Mouse (Mus musculus) midbrain, embryonic 11.5 days (tissue): ENCODE results near the gene Cd69. TPM values are rescaled to one million over a fixed set of nuclear protein-coding genes. Genes with fewer than 3 reads are reported as not detected.

Source experiments
- ATAC-seq: fragments of 200-750 bp; cut with Nextera tagmentation; 2 replicates; pipeline ENCODE4 v1.8.0; 2017; ENCODE audit warnings: moderate TSS enrichment, moderate library complexity; ENCODE audit not compliant: low FRiP score
- DNase-seq: peaks from one replicate; pipeline ENCODE4 v3.0.0; 2015; ENCODE audit warnings: low spot score; ENCODE audit errors: missing footprints
- H3K27ac ChIP-seq: fragments of 300-500 bp; sonication (generic); 2 replicates; pipeline ENCODE4 v1.5.1; 2014; ENCODE audit warnings: low read depth, low read length
- H3K27me3 ChIP-seq: fragments of 300-500 bp; sonication (generic); 2 replicates; pipeline ENCODE4 v1.6.1; 2014; ENCODE audit warnings: mild to moderate bottlenecking, low read length, moderate library complexity, mixed read lengths; ENCODE audit not compliant: control insufficient read depth, insufficient read depth
- H3K36me3 ChIP-seq: fragments of 300-500 bp; sonication (generic); 2 replicates; pipeline ENCODE4 v1.6.1; 2014; ENCODE audit warnings: mild to moderate bottlenecking, low read length, moderate library complexity, mixed read lengths; ENCODE audit not compliant: control insufficient read depth, insufficient read depth
- H3K4me1 ChIP-seq: fragments of 300-500 bp; sonication (generic); 2 replicates; pipeline ENCODE4 v1.6.1; 2014; ENCODE audit warnings: low read length; ENCODE audit not compliant: control insufficient read depth, insufficient read depth
- H3K4me2 ChIP-seq: fragments of 300-500 bp; sonication (generic); 2 replicates; pipeline ENCODE4 v1.6.1; 2014; ENCODE audit warnings: mild to moderate bottlenecking, moderate library complexity
- H3K4me3 ChIP-seq: fragments of 300-500 bp; sonication (generic); 2 replicates; pipeline ENCODE4 v1.5.1; 2014; ENCODE audit warnings: low read depth, low read length
- H3K9ac ChIP-seq: fragments of 300-500 bp; sonication (generic); 2 replicates; pipeline ENCODE4 v1.6.1; 2014; ENCODE audit warnings: low read length
- H3K9me3 ChIP-seq: fragments of 300-500 bp; sonication (generic); 2 replicates; pipeline ENCODE4 v1.6.1; 2016; ENCODE audit warnings: low read length; ENCODE audit not compliant: control insufficient read depth
- WGBS: fragments of 180-500 bp; shearing (Covaris S2); extraction: QIAGEN DNeasy Blood & Tissue Kit; methylation state at CpG from one replicate; pipeline ENCODE4 v1.1.7; 2014; 5-methylcytosine and 5-hydroxymethylcytosine counted together
- polyA plus RNA-seq: library from polyadenylated mRNA; unstranded; fragments of >200 nt; fragmentation: Nextera tagmentation; extraction: Ambion mirVana; gene quantifications from 2 replicates; pipeline ENCODE4 v1.2.1, GENCODE M21; 2014

Cd69 gene
- polyA plus RNA-seq, 1 experiment from 2014 or later, result not detected

- Histone ChIP-seq H3K27ac (no peak overlapping the region), H3K27me3 (no peaks in the 10 kb centered on the region), H3K36me3 (no peaks in the 10 kb centered on the region), H3K4me2 (no peak overlapping the region), H3K4me3 (no peak overlapping the region), H3K9me3 (no peaks in the 10 kb centered on the region), H3K4me1 (no peaks in the 10 kb centered on the region), H3K9ac (no peak overlapping the region)
- no peak for ATAC-seq
- no peak for DNase-seq
- WGBS, result 84% methylated on average over 7 of the region's 7 CpGs
Observed at GRCm38 (mm10) chr6:129284384-129285104, 9.3 kb upstream of the Cd69 start.

GRCm38 (mm10) chr6:129283271-129283670 lies 8.0 kb upstream of the Cd69 start:
- Histone ChIP-seq H3K4me2 (no peak overlapping the region), H3K4me1 (no peaks in the 10 kb centered on the region)
- 77% methylated on average over 3 of the region's 3 CpGs for WGBS

GRCm38 (mm10) chr6:129276483-129276882 lies 1.2 kb upstream of the Cd69 start:
- no peak for DNase-seq
- WGBS, result 87% methylated on average over 2 of the region's 2 CpGs

More at GRCm38 (mm10) chr6:129283271-129283670, 8.0 kb upstream of the Cd69 start:
- Histone ChIP-seq H3K27ac (no peak overlapping the region), H3K27me3 (no peaks in the 10 kb centered on the region), H3K9ac (no peak overlapping the region), H3K4me3 (no peak overlapping the region), H3K9me3 (no peaks in the 10 kb centered on the region), H3K36me3 (no peaks in the 10 kb centered on the region)
- no peak for ATAC-seq
- DNase-seq, result no peak

GRCm38 (mm10) chr6:129275624-129276203 lies 478 bp upstream of the Cd69 start:
- Histone ChIP-seq H3K4me1 (no peaks in the 10 kb centered on the region), H3K4me3 (no peak overlapping the region), H3K4me2 (no peak overlapping the region), H3K27ac (no peak overlapping the region), H3K9ac (no peak overlapping the region), H3K9me3 (no peaks in the 10 kb centered on the region), H3K36me3 (no peaks in the 10 kb centered on the region), H3K27me3 (no peaks in the 10 kb centered on the region)
- WGBS, result 74% methylated on average over 3 of the region's 3 CpGs
- DNase-seq (no peak), ATAC-seq (no peak)

More at GRCm38 (mm10) chr6:129276483-129276882, 1.2 kb upstream of the Cd69 start:
- H3K9me3 ChIP-seq, result no peaks in the 10 kb centered on the region
- no peak overlapping the region for H3K27ac ChIP-seq
- H3K4me3 ChIP-seq, result no peak overlapping the region
- no peak for ATAC-seq
- H3K9ac ChIP-seq, result no peak overlapping the region
- H3K4me1 ChIP-seq, result no peaks in the 10 kb centered on the region
- H3K36me3 ChIP-seq, result no peaks in the 10 kb centered on the region
- no peak overlapping the region for H3K4me2 ChIP-seq
- H3K27me3 ChIP-seq, result no peaks in the 10 kb centered on the region

- ATAC-seq, result no peak
Observed at GRCm38 (mm10) chr6:129274476-129274875, 760 bp downstream of the Cd69 start.

GRCm38 (mm10) chr6:129273662-129274061 lies 1.6 kb downstream of the Cd69 start:
- Histone ChIP-seq H3K4me1 (no peaks in the 10 kb centered on the region), H3K27ac (no peak overlapping the region), H3K4me2 (no peak overlapping the region), H3K9me3 (no peaks in the 10 kb centered on the region), H3K27me3 (no peaks in the 10 kb centered on the region), H3K36me3 (no peaks in the 10 kb centered on the region), H3K9ac (no peak overlapping the region), H3K4me3 (no peak overlapping the region)
- no peak for DNase-seq
- no peak for ATAC-seq
- 87% methylated on average over 3 of the region's 3 CpGs for WGBS

More at GRCm38 (mm10) chr6:129274476-129274875, 760 bp downstream of the Cd69 start:
- Histone ChIP-seq H3K4me2 (no peak overlapping the region), H3K27ac (no peak overlapping the region), H3K27me3 (no peaks in the 10 kb centered on the region), H3K9me3 (no peaks in the 10 kb centered on the region), H3K36me3 (no peaks in the 10 kb centered on the region), H3K4me3 (no peak overlapping the region), H3K4me1 (no peaks in the 10 kb centered on the region), H3K9ac (no peak overlapping the region)
- DNase-seq, result no peak
- WGBS, result 87% methylated on average over 2 of the region's 2 CpGs

GRCm38 (mm10) chr6:129266438-129267022 lies 8.7 kb downstream of the Cd69 start:
- no peaks in the 10 kb centered on the region for H3K36me3 ChIP-seq
- no peak overlapping the region for H3K4me2 ChIP-seq
- no peak for DNase-seq
- 97% methylated on average over 1 of the region's 1 CpGs for whole genome bisulfite sequencing
- ATAC-seq, result no peak
- no peak overlapping the region for H3K27ac ChIP-seq
- H3K27me3 ChIP-seq, result no peaks in the 10 kb centered on the region
- no peaks in the 10 kb centered on the region for H3K9me3 ChIP-seq
- no peak overlapping the region for H3K9ac ChIP-seq
- no peak overlapping the region for H3K4me3 ChIP-seq
- no peaks in the 10 kb centered on the region for H3K4me1 ChIP-seq

- Histone ChIP-seq H3K9ac (no peak overlapping the region), H3K27ac (no peak overlapping the region), H3K36me3 (no peaks in the 10 kb centered on the region), H3K4me1 (no peaks in the 10 kb centered on the region), H3K27me3 (no peaks in the 10 kb centered on the region), H3K4me2 (no peak overlapping the region), H3K9me3 (no peaks in the 10 kb centered on the region), H3K4me3 (no peak overlapping the region)
- 81% methylated on average over 3 of the region's 3 CpGs for whole genome bisulfite sequencing
- ATAC-seq (no peak), DNase-seq (no peak)
Observed at GRCm38 (mm10) chr6:129265821-129266220, 9.4 kb downstream of the Cd69 start.

GRCm38 (mm10) chr6:129260940-129261339 lies 14.3 kb downstream of the Cd69 start:
- WGBS, result 86% methylated on average over 4 of the region's 4 CpGs
- H3K9me3 ChIP-seq, result no peaks in the 10 kb centered on the region
- H3K36me3 ChIP-seq, result no peaks in the 10 kb centered on the region
- H3K27ac ChIP-seq, result no peak overlapping the region
- no peaks in the 10 kb centered on the region for H3K27me3 ChIP-seq
- H3K4me1 ChIP-seq, result no peaks in the 10 kb centered on the region
- no peak overlapping the region for H3K9ac ChIP-seq
- ATAC-seq, result no peak
- no peak overlapping the region for H3K4me2 ChIP-seq
- DNase-seq, result no peak
- H3K4me3 ChIP-seq, result no peak overlapping the region
